9 mouse cellular contexts compared by ENCODE assay signal in the genomic region with DNA sequence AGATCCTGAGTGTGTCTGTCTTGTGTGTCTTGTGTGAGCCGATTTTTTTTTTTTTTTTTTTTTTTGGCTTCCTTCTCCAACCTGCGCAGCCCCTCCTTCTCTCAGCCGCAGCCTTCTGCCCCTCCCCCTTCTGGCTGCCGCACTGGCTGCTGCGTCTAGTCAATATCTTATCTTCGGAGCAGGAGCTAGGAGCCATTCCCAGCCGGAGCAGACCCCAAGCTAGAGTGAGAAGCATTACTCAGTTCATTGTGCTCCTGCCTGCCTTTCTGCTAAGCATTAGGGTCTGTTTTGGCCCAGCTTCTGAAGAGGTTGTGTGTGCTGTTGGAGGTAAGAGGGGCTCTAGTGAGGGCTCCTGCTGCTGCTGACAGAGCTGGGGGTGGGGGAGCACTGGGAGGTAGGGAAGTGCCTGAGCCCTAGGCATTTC. TPM values are rescaled to one million over a fixed set of nuclear protein-coding genes. Genes with fewer than 3 reads are reported as not detected.
DNase-seq lines count a peak whose midpoint lies in the region; ATAC-seq and TF ChIP-seq lines count a peak whose summit lies in the region.
"Had no signal": no experiment of that assay in that cellular context is flagged by ENCODE, and none has a peak within 500 bp of the region (broad histone marks: within the 10 kb centered on the region; RNA-seq: fewer than 3 reads in every experiment).

Gene Oprl1 (plus strand): TSS at position 114 of the 424 bp plus-strand sequence.

- TF ChIP-seq CTCF in lung, postnatal 0 days (IDR thresholded peaks at IDR 0.05) = no peak
- TF ChIP-seq CTCF in hindbrain, postnatal 0 days (IDR thresholded peaks at IDR 0.05; ENCODE audit: low read depth) = no peak

- H3K4me3 ChIP-seq in lung, embryonic 15.5 days = 0 out of 2 replicates have a peak within 1 kb of the TSS, but pooled peaks have one; percentile 7
- no peak within 1 kb of the TSS for H3K4me3 ChIP-seq in lung, postnatal 0 days (ENCODE audit: low read depth, low read length)
- peak within 1 kb of the TSS; percentile 31 for H3K4me3 ChIP-seq in embryonic facial prominence, embryonic 13.5 days
- peak within 1 kb of the TSS; percentile 46 for H3K4me3 ChIP-seq in hindbrain, postnatal 0 days (ENCODE audit: low read length)
- H3K4me3 ChIP-seq in megakaryocyte, embryonic 14.5 days (replicated peaks) = peak within 1 kb of the TSS; percentile 11
- H3K4me3 ChIP-seq in stomach, embryonic 16.5 days (replicated peaks; ENCODE audit: low read length) = peak within 1 kb of the TSS; percentile 21
- H3K4me3 ChIP-seq: myocyte had no signal

- H3K9me3 ChIP-seq in lung, embryonic 15.5 days = no peaks in the 10 kb centered on the region
- H3K9me3 ChIP-seq in lung, postnatal 0 days (ENCODE audit: low read length) = no peaks in the 10 kb centered on the region
- no peaks in the 10 kb centered on the region for H3K9me3 ChIP-seq in embryonic facial prominence, embryonic 13.5 days
- no peaks in the 10 kb centered on the region for H3K9me3 ChIP-seq in hindbrain, postnatal 0 days (ENCODE audit: low read length)
- H3K9me3 ChIP-seq in megakaryocyte, embryonic 14.5 days = no peaks in the 10 kb centered on the region
- H3K9me3 ChIP-seq in stomach, embryonic 16.5 days (replicated peaks; ENCODE audit: control insufficient read depth, low read length) = no peaks in the 10 kb centered on the region

- H3K4me2 ChIP-seq in lung, embryonic 15.5 days = peak within 1 kb of the TSS; percentile 21
- no peak within 1 kb of the TSS for H3K4me2 ChIP-seq in lung, postnatal 0 days (replicated peaks; ENCODE audit: low read depth, low read length)
- H3K4me2 ChIP-seq in embryonic facial prominence, embryonic 13.5 days = peak within 1 kb of the TSS; percentile 54
- peak within 1 kb of the TSS; percentile 63 for H3K4me2 ChIP-seq in hindbrain, postnatal 0 days (ENCODE audit: low read depth, low read length)
- H3K4me2 ChIP-seq in stomach, embryonic 16.5 days (ENCODE audit: low read depth, low read length) = peak within 1 kb of the TSS; percentile 9; the same call in 1 of the 2 replicates

- peak; percentile 55; the same call in 1 of the 2 replicates for ATAC-seq in lung, embryonic 15.5 days (ENCODE audit: borderline replicate concordance, extremely low read depth, low FRiP score, low TSS enrichment)
- ATAC-seq in lung, postnatal 0 days = no peak
- ATAC-seq in embryonic facial prominence, embryonic 13.5 days (ENCODE audit: insufficient number of reproducible peaks, insufficient read depth, low FRiP score, low TSS enrichment, low read depth) = 0 out of 2 replicates have a peak, but pooled peaks have one; percentile 20
- ATAC-seq in hindbrain, postnatal 0 days = peak; percentile 68
- ATAC-seq in stomach, embryonic 16.5 days (ENCODE audit: insufficient read depth, low FRiP score) = peak; percentile 53; the same call in 1 of the 2 replicates

- no peak for DNase-seq in lung, postnatal 0 days (ENCODE audit: low spot score)
- peak; percentile 83 for DNase-seq in hindbrain, postnatal 0 days (ENCODE audit: low spot score)
- no peak for DNase-seq in gastrocnemius, postnatal 25 days
- DNase-seq in spleen, postnatal 14 days (ENCODE audit: low spot score in 2 of 2) = no peak

- H3K27me3 ChIP-seq in lung, embryonic 15.5 days = no peaks in the 10 kb centered on the region
- no peaks in the 10 kb centered on the region for H3K27me3 ChIP-seq in lung, postnatal 0 days (replicated peaks; ENCODE audit: insufficient read depth, low read length)
- no peaks in the 10 kb centered on the region for H3K27me3 ChIP-seq in embryonic facial prominence, embryonic 13.5 days
- no peaks in the 10 kb centered on the region for H3K27me3 ChIP-seq in hindbrain, postnatal 0 days (ENCODE audit: insufficient read depth, low read length)
- peaks cover 55% of the 10 kb centered on the region for H3K27me3 ChIP-seq in megakaryocyte, embryonic 14.5 days (replicated peaks)
- no peaks in the 10 kb centered on the region for H3K27me3 ChIP-seq in stomach, embryonic 16.5 days (ENCODE audit: control insufficient read depth, insufficient read depth, low read length)

- no peak for TF ChIP-seq EP300 in lung, postnatal 0 days (IDR thresholded peaks at IDR 0.05)

- H3K9ac ChIP-seq in lung, embryonic 15.5 days = no peak within 1 kb of the TSS
- no peak within 1 kb of the TSS for H3K9ac ChIP-seq in lung, postnatal 0 days (replicated peaks; ENCODE audit: low read depth)
- H3K9ac ChIP-seq in embryonic facial prominence, embryonic 13.5 days = peak within 1 kb of the TSS; percentile 46
- peak within 1 kb of the TSS; percentile 63 for H3K9ac ChIP-seq in hindbrain, postnatal 0 days (replicated peaks; ENCODE audit: low read length)
- peak within 1 kb of the TSS; percentile 11; the same call in 1 of the 2 replicates for H3K9ac ChIP-seq in stomach, embryonic 16.5 days (ENCODE audit: low read length)

- H3K27ac ChIP-seq in lung, embryonic 15.5 days = no peak within 1 kb of the TSS
- no peak within 1 kb of the TSS for H3K27ac ChIP-seq in lung, postnatal 0 days (ENCODE audit: low read length)
- no peak within 1 kb of the TSS for H3K27ac ChIP-seq in embryonic facial prominence, embryonic 13.5 days
- peak within 1 kb of the TSS; percentile 88 for H3K27ac ChIP-seq in hindbrain, postnatal 0 days
- no peak within 1 kb of the TSS for H3K27ac ChIP-seq in stomach, embryonic 16.5 days (ENCODE audit: low read length)

- whole genome bisulfite sequencing in lung, embryonic 15.5 days = under 1% methylated on average over 7 of the region's 7 CpGs
- under 1% methylated on average over 7 of the region's 7 CpGs for WGBS in lung, postnatal 0 days
- WGBS in embryonic facial prominence, embryonic 13.5 days = 0% methylated on average over 7 of the region's 7 CpGs
- 3% methylated on average over 7 of the region's 7 CpGs for WGBS in hindbrain, postnatal 0 days
- WGBS in stomach, embryonic 16.5 days = 3% methylated on average over 7 of the region's 7 CpGs

- H3K36me3 ChIP-seq in lung, embryonic 15.5 days = no peaks in the 10 kb centered on the region
- H3K36me3 ChIP-seq in lung, postnatal 0 days (ENCODE audit: insufficient read depth, low read length) = no peaks in the 10 kb centered on the region
- H3K36me3 ChIP-seq in embryonic facial prominence, embryonic 13.5 days = no peaks in the 10 kb centered on the region
- H3K36me3 ChIP-seq in hindbrain, postnatal 0 days (ENCODE audit: insufficient read depth, low read length) = 0 out of 2 replicates have a peak, but pooled peaks cover 3% of the 10 kb centered on the region
- H3K36me3 ChIP-seq in megakaryocyte, embryonic 14.5 days (replicated peaks; ENCODE audit: low read length) = no peaks in the 10 kb centered on the region
- no peaks in the 10 kb centered on the region for H3K36me3 ChIP-seq in stomach, embryonic 16.5 days (ENCODE audit: control insufficient read depth, insufficient read depth, low read length)

- 0 out of 2 replicates have a peak, but pooled peaks cover 6% of the 10 kb centered on the region for H3K4me1 ChIP-seq in lung, embryonic 15.5 days
- H3K4me1 ChIP-seq in lung, postnatal 0 days (ENCODE audit: insufficient read depth, low read depth, low read length) = no peaks in the 10 kb centered on the region
- 0 out of 2 replicates have a peak, but pooled peaks cover 8% of the 10 kb centered on the region for H3K4me1 ChIP-seq in embryonic facial prominence, embryonic 13.5 days
- H3K4me1 ChIP-seq in hindbrain, postnatal 0 days (ENCODE audit: insufficient read depth, low read length) = peaks cover 16% of the 10 kb centered on the region; the same call in 1 of the 2 replicates
- peaks cover 14% of the 10 kb centered on the region for H3K4me1 ChIP-seq in megakaryocyte, embryonic 14.5 days
- no peaks in the 10 kb centered on the region for H3K4me1 ChIP-seq in stomach, embryonic 16.5 days (ENCODE audit: control insufficient read depth, insufficient read depth, low read length)

RNA-seq across cellular contexts. Expression of gene Oprl1, which starts in this region (rescaled TPM):
- polyA plus RNA-seq in lung, embryonic 15.5 days (2015; fragmentation: Nextera tagmentation; extraction: Ambion mirVana) = 0.92 and 0.93 TPM in 2 replicates
- polyA plus RNA-seq in lung, postnatal 0 days (2015; fragmentation: Nextera tagmentation; extraction: Ambion mirVana) = 0.20 TPM in 1 of 2 replicates, not detected in the other
- 2.0 and 2.1 TPM in 2 replicates for polyA plus RNA-seq in embryonic facial prominence, embryonic 13.5 days (2015; fragmentation: Nextera tagmentation; extraction: Ambion mirVana)
- 177 and 221 TPM in 2 replicates for total RNA-seq in hindbrain, postnatal 0 days (2014; rRNA removed)
- polyA plus RNA-seq in hindbrain, postnatal 0 days (2015; fragmentation: Nextera tagmentation; extraction: Ambion mirVana) = 69.8 and 73.1 TPM in 2 replicates
- not detected in 2 replicates for polyA plus RNA-seq in megakaryocyte, embryonic 14.5 days (2012; ENCODE audit: insufficient read depth, low replicate concordance)
- 1.3 and 1.4 TPM in 2 replicates for polyA plus RNA-seq in stomach, embryonic 16.5 days (2015; fragmentation: Nextera tagmentation; extraction: Ambion mirVana)
- not detected for total RNA-seq in gastrocnemius, postnatal 25 days (2021)
- polyA plus RNA-seq: myocyte had no signal

Comparison
In these comparisons a context has a peak if more than half of its experiments do, and no peak if none do; other contexts are left out.
1. RNA of gene Oprl1 (total RNA-seq): 177 to 221 TPM in hindbrain, postnatal 0 days; not detected in gastrocnemius, postnatal 25 days; every median in the first group is over 100 times any median in the second.
2. RNA of gene Oprl1 (polyA plus RNA-seq): 69.8 to 73.1 TPM in hindbrain, postnatal 0 days; 2.0 to 2.1 TPM in embryonic facial prominence, embryonic 13.5 days, 1.3 to 1.4 TPM in stomach, embryonic 16.5 days, 0.92 to 0.93 TPM in lung, embryonic 15.5 days, 0.20 TPM in lung, postnatal 0 days and not detected in megakaryocyte, embryonic 14.5 days; every median in the first group is over 10 times any median in the second.
3. Peak in ATAC-seq, H3K4me3 ChIP-seq and H3K4me2 ChIP-seq in lung, embryonic 15.5 days; RNA of the gene not detected or under 1 TPM.
4. H3K9ac ChIP-seq: peak in embryonic facial prominence, embryonic 13.5 days (single experiment), hindbrain, postnatal 0 days (single experiment) and stomach, embryonic 16.5 days (single experiment); none in lung, embryonic 15.5 days (single experiment) and lung, postnatal 0 days (single experiment).